Mouse (Mus musculus): ENCODE data around the gene Slc13a1.

Gene Slc13a1

DNA sequence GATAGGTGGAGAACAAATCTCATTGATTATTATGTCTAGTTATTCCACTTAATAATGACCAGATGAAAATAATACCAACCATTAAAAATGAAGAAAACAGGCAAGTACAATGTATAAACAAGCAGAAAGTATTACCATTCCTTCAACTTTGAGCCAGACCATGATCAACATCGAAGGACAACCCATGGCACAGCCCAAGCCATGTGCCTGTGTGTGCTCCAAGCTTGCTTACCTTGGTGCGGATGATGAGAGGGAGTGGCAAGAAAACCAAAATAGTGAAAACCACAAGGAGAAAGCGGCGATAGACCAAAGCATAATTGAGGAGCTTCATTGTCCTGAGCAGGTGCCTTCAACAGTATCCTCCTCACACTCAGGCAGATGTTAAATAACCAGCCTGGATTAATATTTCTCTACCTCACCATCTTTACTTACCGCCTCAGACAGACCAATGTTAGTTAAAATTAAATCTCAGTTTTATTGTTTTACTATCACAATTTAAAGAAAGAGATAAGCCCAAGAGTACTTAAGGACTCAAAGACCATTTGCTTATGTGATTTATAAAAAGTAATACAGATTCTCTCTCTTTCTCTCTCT, at the start of gene Slc13a1:
TSS of gene Slc13a1 (minus strand) at position 359 of the 594 bp plus-strand sequence.
- in situ Hi-C loops (cut with MboI, MseI) = no loop called here

DNA sequence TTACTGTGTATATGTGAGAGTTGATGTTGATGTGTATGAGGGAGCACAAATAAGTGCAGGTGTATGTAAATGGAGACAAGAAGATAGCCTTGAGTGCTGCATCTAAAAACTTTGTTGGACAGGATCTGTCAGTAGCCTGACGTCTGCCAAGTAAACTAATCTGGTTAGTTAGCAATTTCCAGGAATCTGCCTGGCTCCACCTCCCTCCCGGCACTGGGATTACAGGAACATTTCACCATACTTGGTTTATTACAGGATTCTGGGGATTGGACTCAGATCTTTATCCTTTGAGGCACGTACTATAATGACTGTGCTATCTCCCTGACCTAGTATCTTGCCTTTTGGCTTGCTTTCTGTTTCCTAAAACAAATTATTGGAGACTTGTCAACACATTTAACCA, 40.0 kb upstream of the Slc13a1 start:
- in situ Hi-C loops (cut with MboI, MseI) = no loop called here

DNA sequence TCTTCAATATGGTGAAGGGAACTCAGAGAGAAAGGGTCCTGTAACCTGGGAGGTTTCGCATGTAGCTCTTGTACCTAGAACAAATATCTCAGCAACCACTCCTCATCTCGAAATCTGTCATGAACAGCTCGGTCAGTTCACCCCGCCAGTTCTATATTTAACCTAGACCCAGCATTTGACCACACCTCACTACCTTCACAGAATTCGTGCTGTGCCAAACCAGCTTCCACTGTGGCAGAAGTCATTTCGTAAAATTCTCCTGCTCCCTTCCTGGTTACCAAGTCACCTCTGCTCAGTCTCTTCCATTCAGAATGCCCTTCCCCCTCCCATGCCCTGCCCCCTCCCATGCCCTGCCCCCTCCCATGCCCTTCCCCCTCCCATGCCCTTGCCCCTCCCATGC, 34.3 kb upstream of the Slc13a1 start:
- in situ Hi-C loops (cut with MboI, MseI) = no loop called here

DNA sequence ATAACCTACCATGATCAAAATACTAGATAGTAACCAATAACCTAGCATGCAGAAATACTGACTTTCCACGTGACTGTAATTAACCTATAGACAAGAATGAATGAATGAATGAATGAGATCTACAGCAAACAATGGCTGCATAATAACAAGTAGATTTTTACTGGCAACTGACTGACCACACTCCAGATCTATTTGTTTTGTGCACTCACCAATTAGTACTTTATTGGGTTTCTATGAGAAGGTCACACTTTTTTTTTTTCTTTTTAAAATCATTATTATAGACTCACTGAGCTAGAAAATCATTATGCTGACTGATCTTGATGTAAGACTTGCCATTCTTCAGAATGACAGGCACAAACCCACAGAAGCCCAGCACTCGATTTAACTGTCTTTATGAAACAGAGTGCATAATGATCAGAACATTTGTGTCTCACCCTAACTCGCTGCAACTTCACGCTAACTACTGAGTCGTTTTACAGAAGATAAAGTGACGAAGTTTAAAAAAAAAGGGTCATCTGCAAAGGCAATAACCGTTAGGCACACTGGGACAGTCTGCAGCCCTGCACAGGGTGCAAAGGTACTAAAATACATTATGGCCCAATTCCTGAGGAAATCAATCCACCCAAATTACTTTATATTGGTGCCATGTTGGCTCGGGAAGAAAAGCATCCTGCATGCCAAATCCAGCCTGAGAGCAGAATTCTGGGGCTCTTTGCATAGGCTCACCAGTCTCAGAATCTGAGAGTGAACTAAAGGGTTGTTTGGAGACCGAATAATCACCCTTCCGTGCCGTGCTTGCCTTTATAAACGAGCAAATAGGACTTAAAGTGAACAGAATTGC, 33.0 kb upstream of the Slc13a1 start:
- in situ Hi-C loops (cut with MboI, MseI) = no loop called here

DNA sequence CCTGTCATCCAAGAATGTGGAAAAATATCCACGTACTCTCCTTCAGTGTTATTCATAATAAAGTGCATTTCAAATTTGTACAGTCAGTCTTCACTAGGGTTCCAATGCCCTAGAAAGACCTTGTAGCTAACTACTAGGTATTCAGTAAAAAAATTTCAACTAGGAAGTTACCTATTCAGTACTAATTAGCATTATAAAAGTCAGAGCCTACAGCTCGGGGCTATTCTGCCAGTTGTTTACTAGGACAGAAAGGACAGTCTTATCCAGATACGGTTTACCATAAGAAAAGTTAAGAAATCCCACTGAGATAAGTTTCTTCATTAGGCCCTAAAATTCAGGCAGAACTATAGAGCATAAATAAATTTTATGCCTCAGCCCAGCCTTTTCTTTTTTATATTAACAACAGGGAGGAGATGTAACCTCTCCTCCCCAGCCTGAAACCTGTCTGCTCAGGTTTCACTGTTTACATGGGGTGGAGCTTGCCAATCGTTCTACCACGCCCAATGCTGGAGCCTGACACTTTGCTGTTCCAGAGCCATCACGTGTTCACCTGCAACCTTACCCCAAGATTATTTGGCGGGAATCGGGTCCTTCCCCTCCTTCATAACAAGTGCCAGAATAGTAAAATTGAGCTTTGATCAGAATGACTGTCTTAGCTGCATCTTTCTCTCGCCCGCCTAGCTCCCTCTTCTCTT, 29.8 kb upstream of the Slc13a1 start:
- in situ Hi-C loops (cut with MboI, MseI) = loop anchor here (25.0 kb wide), 2 partner anchors 665 to 1260 kb away; partner anchors contain the start of gene Hyal5

DNA sequence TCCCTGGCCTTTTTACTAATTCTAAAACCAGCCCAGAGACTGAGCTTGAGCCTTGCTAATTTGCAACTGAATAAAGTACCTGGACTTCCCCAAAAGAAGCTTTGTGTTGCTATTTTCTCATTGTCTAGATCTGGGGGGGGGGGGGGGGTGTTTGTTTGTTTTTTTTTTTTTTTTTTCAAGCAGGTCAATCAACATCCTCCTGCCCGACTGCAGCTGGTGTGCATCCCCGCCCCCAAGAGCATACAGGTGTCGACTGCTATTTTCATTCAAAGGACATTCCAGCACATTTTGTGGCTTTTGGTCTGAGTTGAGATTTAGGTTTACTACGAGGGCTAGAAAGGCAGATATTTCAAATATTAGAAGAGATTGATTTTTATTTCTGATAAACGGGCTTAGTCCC, 28.5 kb upstream of the Slc13a1 start:
- in situ Hi-C loops (cut with MboI, MseI) = loop anchor here (25.0 kb wide), 2 partner anchors 666 to 1259 kb away; partner anchors contain the start of gene Hyal5

DNA sequence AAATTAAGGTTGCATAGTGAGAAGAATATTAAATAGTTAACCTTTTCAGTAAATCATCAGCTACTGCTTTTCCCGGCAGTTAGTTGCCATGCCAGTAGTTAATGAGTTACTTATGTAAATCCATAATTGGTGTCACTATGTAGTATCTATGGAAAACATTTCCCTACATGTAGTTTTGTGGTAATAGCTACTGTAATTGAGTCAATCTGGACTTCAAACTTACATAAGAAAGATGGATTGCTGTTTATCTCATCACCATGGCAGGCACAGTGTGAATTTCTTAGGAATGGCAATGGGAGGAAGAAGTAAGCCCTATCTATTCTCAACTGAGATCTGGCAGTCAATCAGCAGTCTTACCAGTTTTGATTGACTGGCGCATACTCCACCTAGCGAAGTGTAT, 15.5 kb upstream of the Slc13a1 start:
- in situ Hi-C loops (cut with MboI, MseI) = loop anchor here (25.0 kb wide), 2 partner anchors 679 to 1246 kb away; partner anchors contain the start of gene Hyal5

DNA sequence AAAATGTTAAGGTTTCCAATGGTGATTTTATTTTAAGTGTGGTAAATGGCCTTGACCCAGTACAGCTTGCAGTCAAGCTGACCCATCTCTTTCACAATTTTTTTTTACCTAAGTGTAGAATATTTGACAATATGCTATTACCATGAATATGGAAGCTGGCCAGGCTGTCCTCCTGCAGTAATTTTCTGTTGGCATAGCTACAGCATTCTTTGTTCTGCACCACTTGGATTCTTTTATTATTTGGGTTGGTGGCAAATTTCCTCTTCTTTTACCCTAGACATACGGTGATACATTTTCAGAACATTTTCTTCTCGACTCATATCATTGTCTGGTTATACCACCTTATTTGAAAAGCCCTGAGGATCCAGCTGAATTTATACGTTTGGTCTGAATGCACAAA, 7.5 kb upstream of the Slc13a1 start:
- in situ Hi-C loops (cut with MboI, MseI) = loop anchor here (25.0 kb wide), 2 partner anchors 687 to 1238 kb away; partner anchors contain the start of gene Hyal5

DNA sequence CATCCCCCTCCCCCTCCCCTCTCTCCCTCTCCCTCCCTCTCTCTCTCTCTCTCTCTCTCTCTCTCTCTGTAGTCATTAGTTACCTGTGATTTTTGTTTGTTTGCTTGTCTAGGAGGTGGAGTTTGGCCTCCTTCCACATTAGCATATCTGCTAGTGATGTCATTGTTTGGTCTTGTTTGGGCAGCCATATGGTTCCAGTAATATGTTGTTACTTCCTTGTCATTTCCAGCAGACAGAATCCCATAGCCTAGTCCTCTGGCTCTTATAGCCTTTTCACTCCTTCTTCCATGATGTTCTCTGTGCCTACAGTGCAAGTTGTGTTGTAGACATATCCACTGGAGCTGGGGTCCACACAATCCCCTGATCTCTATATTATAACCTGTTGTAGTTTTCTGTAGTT, 6.1 kb upstream of the Slc13a1 start:
- in situ Hi-C loops (cut with MboI, MseI) = no loop called here

DNA sequence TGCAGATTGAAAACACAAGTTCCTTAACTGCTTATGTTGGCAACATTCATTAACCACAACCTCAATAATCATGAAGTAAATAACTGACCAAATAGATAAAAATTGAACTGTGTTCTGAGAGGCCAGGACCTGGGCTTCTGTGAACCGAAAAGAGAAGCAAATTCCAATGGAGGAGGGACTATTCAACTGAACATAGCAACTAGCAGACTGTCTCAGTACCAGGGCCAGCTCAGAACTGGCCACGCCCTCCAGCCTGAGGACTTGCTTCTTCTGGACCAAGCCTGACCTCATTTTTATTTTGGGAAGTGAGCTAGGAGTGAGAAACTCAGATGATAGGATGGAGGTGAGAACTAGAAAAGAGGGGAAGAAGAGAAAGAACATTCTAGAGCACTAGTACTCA, 4.8 kb upstream of the Slc13a1 start:
- in situ Hi-C loops (cut with MboI, MseI) = no loop called here

DNA sequence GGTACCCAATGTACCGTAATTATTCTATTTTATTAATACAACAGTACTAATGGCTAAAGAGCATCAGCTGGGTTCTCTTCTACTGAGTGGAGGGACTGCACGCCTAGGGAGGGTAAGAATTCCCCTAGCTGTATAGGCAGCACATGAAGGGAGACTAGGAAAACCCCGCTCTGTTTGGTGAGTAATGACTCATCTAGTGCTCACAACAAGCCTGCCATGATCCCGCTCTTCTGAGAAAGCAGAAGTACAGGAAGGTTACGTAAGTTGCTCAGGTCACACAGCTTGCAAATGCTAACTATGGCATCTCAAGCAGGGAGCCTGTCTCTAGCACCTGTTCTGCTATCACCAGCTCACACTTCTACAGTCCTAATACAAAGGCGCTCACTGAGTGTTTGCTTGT, 1.1 kb downstream of the Slc13a1 start:
- in situ Hi-C loops (cut with MboI, MseI) = no loop called here

DNA sequence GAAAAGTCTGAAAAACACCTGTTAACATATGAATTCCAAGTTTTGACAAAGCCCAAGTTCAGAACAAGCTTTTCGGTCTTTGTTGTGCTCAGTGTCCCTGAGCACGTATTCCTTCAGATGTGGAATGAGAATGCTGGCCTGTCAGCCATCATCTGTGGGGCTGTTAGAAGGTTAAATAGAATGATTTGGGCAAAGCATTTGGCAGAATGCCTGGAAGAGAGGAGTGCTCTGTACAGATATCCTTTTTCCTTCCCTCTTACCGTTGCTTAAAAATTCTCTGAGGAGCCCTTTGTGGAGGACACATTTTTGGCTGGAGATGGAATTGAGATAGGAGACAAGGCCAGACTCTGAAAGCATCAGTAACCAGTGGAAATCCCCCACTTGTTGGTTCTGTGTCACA, 2.6 kb downstream of the Slc13a1 start:
- in situ Hi-C loops (cut with MboI, MseI) = no loop called here

DNA sequence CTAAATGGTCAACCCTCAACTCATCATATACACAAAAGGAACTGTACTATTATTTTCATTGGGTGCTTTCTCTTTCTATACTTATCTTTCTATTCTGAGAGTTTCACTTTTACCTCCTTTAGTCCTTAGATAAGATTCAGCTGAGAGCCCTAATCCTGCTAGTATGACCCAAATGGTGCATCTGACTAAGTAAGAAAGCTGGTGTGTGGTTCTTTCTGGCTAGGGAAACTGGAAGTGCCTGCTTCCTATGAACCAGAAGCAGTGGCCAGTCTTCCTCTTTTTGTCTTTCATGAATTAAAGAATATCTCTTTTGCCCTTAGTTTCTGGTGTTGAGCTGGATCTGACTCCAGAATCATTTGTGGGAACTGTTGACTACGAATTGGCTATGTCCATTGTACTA, 8.1 kb downstream of the Slc13a1 start:
- in situ Hi-C loops (cut with MboI, MseI) = no loop called here

DNA sequence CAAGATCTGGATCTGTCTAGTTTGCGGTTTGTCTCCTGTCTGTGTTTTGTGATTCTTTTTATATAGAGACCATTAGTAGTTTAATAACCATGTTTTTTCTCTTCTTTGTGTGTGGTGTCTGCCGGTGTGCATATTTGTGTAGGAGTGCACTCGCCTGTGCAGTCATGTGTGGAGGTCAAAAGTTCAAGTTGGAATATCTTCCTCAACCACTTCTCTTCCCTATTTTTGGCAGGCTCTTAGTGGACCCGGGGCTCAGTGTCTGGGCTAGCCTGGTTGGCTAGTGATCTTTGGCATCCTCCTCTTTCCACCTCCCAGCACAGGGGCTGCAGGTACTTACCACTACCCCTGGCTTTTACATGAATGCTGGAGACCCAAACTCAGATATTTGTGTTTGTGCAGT, 13.0 kb downstream of the Slc13a1 start:
- in situ Hi-C loops (cut with MboI, MseI) = no loop called here

DNA sequence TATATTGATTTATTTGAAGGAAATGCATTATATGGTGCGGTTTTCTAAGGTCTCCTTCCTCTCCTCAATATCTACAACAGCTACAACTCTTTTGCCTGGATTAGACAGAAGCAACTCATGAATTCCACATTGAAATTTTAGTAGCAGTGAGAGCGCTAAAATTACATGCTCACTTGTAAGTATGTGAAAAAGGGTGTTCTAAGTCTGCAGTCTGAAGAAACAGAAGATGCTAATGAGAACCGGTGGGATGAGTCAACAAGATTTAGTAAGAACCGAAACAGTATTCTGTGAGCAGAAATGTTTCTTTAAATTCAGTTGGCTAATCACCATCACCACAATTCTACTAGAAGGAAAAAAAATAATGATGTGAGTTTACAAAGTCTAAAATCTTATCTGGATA, 34.9 kb downstream of the Slc13a1 start:
- in situ Hi-C loops (cut with MboI, MseI) = no loop called here

DNA sequence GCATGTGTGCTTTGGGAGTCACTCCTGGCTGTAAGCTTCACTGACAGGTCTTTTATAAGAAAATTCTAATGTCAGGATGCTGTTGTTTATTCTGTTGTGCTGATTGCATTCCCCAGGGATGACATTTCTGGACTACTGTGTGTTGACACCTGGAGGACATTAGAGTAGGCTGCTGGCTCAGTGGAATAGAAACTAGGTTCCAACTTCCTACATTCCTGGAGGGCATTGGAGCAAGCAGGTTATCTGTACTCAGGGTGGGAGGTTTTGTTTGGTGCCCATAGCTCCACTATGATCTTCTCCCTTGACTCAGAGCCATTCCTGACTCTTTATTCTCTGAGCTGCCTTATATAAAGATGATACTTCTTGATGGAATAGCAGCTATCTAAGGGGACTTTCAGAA, 45.3 kb downstream of the Slc13a1 start:
- in situ Hi-C loops (cut with MboI, MseI) = no loop called here

DNA sequence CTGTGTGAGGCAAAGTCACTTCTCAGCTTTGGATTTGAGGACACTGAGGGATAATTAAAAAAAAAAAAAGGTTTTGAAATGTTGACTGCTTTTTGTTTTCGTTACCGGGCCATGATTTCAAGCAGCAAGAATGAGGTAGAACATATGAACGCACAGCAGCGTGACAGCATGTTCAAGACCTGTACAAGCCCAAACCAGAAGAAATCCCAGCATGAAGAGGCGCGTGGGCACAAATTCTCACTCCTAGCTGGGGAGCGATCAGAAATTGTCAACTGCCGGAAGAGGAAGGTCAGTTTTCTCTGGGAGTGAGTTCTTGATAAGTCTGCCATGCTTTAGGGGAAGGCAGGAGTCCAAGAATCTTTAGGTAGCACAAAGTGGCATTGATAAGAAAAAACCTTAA, 56.3 kb downstream of the Slc13a1 start:
- in situ Hi-C loops (cut with MboI, MseI) = no loop called here

DNA sequence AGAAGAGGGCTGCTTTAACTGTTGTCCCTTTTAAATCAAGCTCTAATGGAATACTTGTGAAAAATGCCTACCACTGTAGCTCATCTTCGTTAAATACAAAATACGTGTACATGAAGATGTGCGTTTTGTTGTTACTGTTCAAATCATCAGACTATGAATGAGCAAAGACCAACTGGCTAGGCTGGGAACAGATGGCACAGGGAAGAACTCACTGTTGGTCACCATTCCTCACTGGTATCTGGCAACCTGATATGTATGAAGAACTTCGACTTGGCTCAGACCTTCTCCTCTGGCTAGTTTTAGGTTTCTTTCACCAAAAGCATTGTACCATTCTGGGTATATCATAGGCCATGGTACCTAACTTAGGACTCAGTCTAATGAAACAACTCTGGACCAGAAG, 59.4 kb downstream of the Slc13a1 start:
- in situ Hi-C loops (cut with MboI, MseI) = no loop called here

DNA sequence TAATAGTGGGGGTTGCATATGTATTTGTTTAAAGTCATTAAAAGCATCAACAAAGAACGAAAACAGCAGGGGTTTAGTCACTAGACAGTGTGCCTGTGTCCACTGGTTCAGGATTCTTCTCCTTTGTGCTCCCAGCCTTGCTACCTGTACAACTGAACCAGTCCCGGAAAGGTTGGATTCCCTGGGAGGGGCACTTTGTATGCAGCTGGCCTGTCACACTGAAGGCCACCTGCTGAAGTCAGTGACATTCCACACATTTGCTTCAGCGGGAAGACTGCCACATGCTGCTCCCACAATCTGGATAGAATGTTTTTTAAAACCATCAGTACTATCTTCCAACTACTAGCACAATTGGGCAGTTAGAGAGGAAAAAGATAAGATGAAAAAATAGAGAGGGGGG, 61.7 kb downstream of the Slc13a1 start:
- in situ Hi-C loops (cut with MboI, MseI) = no loop called here

DNA sequence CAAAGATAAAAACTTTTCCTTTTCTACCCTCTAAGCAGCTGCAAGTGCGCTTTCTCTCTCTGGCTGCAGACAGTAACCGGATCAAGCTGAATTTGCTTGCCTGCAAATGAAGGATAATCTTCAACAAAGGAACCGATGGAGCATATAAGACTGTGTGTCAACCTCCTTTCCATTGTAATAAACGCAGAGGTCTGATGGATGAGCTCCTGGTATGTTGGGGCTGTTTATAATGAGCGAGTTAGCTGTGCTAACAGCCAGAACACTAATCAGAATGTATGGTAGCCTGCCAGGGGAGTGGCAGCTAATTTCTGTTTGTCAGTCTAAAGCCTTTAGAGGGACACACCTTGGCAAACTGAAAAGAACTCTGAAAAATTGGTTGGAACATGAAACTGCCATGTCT, 62.2 kb downstream of the Slc13a1 start:
- in situ Hi-C loops (cut with MboI, MseI) = no loop called here

DNA sequence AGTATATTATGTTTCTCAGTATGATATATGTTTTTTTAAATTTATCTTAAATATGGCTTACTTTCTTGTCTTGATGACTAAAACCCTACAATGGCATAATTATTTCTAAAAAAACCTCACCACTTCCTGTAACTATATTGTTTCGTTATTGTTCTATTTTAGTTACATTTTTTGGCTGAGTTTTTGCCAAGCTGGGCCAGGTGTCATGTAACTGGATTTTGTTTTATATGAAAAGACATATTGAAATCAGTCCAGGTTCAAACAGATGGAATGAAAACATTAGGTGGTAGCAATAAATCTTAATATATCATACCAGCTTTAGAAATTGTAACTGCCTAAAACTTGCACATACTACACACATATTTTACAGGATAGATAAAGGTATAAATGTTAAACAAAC, 66.6 kb downstream of the Slc13a1 start:
- in situ Hi-C loops (cut with MboI, MseI) = no loop called here

DNA sequence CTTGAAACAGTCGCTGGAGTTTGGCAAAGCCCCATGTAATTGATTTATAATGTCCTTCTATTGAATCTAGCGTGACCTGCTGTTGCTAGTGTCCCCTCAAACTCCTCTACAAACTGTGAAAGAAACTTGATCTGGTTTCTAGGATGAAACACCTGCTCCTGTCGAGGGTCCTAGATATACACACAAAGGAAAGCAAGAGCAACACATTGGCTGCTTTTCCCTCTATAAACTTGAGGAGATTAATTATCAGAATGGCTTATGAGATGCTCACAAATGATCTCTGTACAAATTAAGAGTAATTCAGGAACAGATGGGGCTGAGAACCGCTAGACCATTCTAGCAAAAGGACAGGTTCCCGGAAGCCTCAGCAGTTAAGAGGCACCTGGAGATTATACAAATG, 67.2 kb downstream of the Slc13a1 start:
- in situ Hi-C loops (cut with MboI, MseI) = no loop called here

DNA sequence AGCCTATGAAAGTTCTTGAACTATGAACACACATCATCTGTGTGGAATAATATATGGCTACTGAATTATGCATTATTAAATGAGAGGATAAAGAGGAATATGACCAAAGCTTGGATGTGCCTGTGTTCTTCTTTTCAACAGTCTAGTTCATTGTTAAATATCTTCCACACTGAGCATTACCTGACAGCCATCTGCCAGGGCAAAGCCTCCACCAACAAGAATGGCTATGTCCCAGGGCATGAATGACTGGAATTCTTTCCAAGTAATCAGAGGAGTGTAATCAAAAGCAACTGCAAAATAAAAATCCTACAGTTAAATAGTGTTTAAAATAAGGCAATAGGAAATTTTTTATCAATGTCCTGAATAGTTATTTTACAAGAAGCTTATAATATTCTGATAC, 70.5 kb downstream of the Slc13a1 start:
- in situ Hi-C loops (cut with MboI, MseI) = no loop called here

Measured in T-helper 1 cell (primary cell).